Mouse (Mus musculus) neural tube, embryonic 14.5 days (tissue): ENCODE results near the gene Sgcb. TPM values are rescaled to one million over a fixed set of nuclear protein-coding genes. Genes with fewer than 3 reads are reported as not detected.

Experiments
- ATAC-seq: fragments of 200-750 bp; cut with Nextera tagmentation; 2 replicates; pipeline ENCODE4 v1.8.0; 2017; ENCODE audit warnings: low read depth, mild to moderate bottlenecking, moderate TSS enrichment, moderate library complexity
- H3K27ac ChIP-seq: fragments of 300-500 bp; sonication (generic); 2 replicates; pipeline ENCODE4 v1.5.1; 2014; ENCODE audit warnings: low read depth, mild to moderate bottlenecking, control low read depth, low read length, moderate library complexity, mixed read lengths
- H3K27me3 ChIP-seq: fragments of 300-500 bp; sonication (generic); 2 replicates; pipeline ENCODE4 v1.6.1; 2014; ENCODE audit warnings: low read length; ENCODE audit not compliant: control insufficient read depth, insufficient read depth
- H3K36me3 ChIP-seq: fragments of 300-500 bp; sonication (generic); 2 replicates; pipeline ENCODE4 v1.6.1; 2014; ENCODE audit warnings: low read length, mixed read lengths; ENCODE audit not compliant: control insufficient read depth, insufficient read depth
- H3K4me1 ChIP-seq: fragments of 300-500 bp; sonication (generic); 2 replicates; pipeline ENCODE4 v1.6.1; 2014; ENCODE audit warnings: low read length; ENCODE audit not compliant: control insufficient read depth, insufficient read depth
- H3K4me2 ChIP-seq: fragments of 300-500 bp; sonication (generic); 2 replicates; pipeline ENCODE4 v1.6.1; 2014; ENCODE audit warnings: mild to moderate bottlenecking, low read depth, low read length, control low read depth
- H3K4me3 ChIP-seq: fragments of 300-500 bp; sonication (generic); 2 replicates; pipeline ENCODE4 v1.5.1; 2014; ENCODE audit warnings: low read depth, low read length, control low read depth, mixed read lengths
- H3K9ac ChIP-seq: fragments of 300-500 bp; sonication (generic); replicated peaks from 2 replicates; pipeline ENCODE4 v1.6.1; 2014; ENCODE audit warnings: low read depth, mild to moderate bottlenecking, control low read depth, low read length, mixed read lengths
- H3K9me3 ChIP-seq: fragments of 300-500 bp; sonication (generic); 2 replicates; pipeline ENCODE4 v1.6.1; 2016; ENCODE audit warnings: low read length; ENCODE audit not compliant: control insufficient read depth
- WGBS: fragments of 180-500 bp; shearing (Covaris S2); extraction: QIAGEN DNeasy Blood & Tissue Kit; methylation state at CpG from one replicate; pipeline ENCODE4 v1.1.7; 2014; 5-methylcytosine and 5-hydroxymethylcytosine counted together
- polyA plus RNA-seq: library from polyadenylated mRNA; unstranded; fragments of >200 nt; fragmentation: Nextera tagmentation; extraction: Ambion mirVana; gene quantifications from 2 replicates; pipeline ENCODE4 v1.2.1, GENCODE M21; 2014

Gene Sgcb
- polyA plus RNA-seq: 53.8 and 57.2 TPM in 2 replicates

GRCm38 (mm10) chr5:73647261-73647900, at the start of gene Sgcb:
Gene Sgcb, minus strand, starts transcription at chr5:73647790.
- Histone ChIP-seq H3K36me3 (no peaks in the 10 kb centered on the region), H3K4me2 (peak within 1 kb of the TSS; percentile 70), H3K27me3 (peaks cover 24% of the 10 kb centered on the region), H3K9me3 (no peaks in the 10 kb centered on the region), H3K27ac (no peak within 1 kb of the TSS), H3K9ac (peak within 1 kb of the TSS; percentile 82), H3K4me3 (peak within 1 kb of the TSS; percentile 81), H3K4me1 (peaks cover 8% of the 10 kb centered on the region)
- peak; percentile 85 for ATAC-seq
- under 1% methylated on average over 62 of the region's 62 CpGs for WGBS

GRCm38 (mm10) chr5:73694254-73695015, 46.8 kb upstream of the Sgcb start:
- Histone ChIP-seq H3K4me3 (no peak overlapping the region), H3K4me2 (no peak overlapping the region), H3K9me3 (no peaks in the 10 kb centered on the region), H3K36me3 (no peaks in the 10 kb centered on the region), H3K27me3 (no peaks in the 10 kb centered on the region), H3K4me1 (no peaks in the 10 kb centered on the region), H3K27ac (no peak overlapping the region), H3K9ac (no peak overlapping the region)
- ATAC-seq: no peak
- 83% methylated on average over 4 of the region's 4 CpGs for WGBS

- Histone ChIP-seq H3K4me2 (no peak overlapping the region), H3K9ac (no peak overlapping the region), H3K4me3 (no peak overlapping the region), H3K9me3 (no peaks in the 10 kb centered on the region), H3K27me3 (no peaks in the 10 kb centered on the region), H3K4me1 (no peaks in the 10 kb centered on the region), H3K36me3 (no peaks in the 10 kb centered on the region), H3K27ac (no peak overlapping the region)
- 92% methylated on average over 1 of the region's 1 CpGs for WGBS
- no peak for ATAC-seq
These were observed 46.2 kb upstream of the Sgcb start for GRCm38 (mm10) chr5:73693778-73694177.

- 39% methylated on average over 15 of the region's 15 CpGs for WGBS
- Histone ChIP-seq H3K4me3 (no peak overlapping the region), H3K4me1 (no peaks in the 10 kb centered on the region), H3K27me3 (no peaks in the 10 kb centered on the region), H3K9me3 (no peaks in the 10 kb centered on the region), H3K4me2 (no peak overlapping the region), H3K9ac (no peak overlapping the region), H3K27ac (no peak overlapping the region), H3K36me3 (no peaks in the 10 kb centered on the region)
- ATAC-seq: no peak
These were observed 44.3 kb upstream of the Sgcb start for GRCm38 (mm10) chr5:73691723-73692520.

GRCm38 (mm10) chr5:73690146-73690545, 42.6 kb upstream of the Sgcb start:
- WGBS: 72% methylated on average over 2 of the region's 2 CpGs
- Histone ChIP-seq H3K4me3 (no peak overlapping the region), H3K27ac (no peak overlapping the region), H3K9ac (no peak overlapping the region), H3K4me2 (no peak overlapping the region), H3K4me1 (no peaks in the 10 kb centered on the region), H3K9me3 (no peaks in the 10 kb centered on the region), H3K27me3 (no peaks in the 10 kb centered on the region), H3K36me3 (no peaks in the 10 kb centered on the region)
- ATAC-seq: no peak

- H3K9ac ChIP-seq: no peak overlapping the region
- no peaks in the 10 kb centered on the region for H3K36me3 ChIP-seq
- no peaks in the 10 kb centered on the region for H3K4me1 ChIP-seq
- no peak overlapping the region for H3K4me3 ChIP-seq
- no peak overlapping the region for H3K4me2 ChIP-seq
- H3K9me3 ChIP-seq: no peaks in the 10 kb centered on the region
- no peaks in the 10 kb centered on the region for H3K27me3 ChIP-seq
- no peak overlapping the region for H3K27ac ChIP-seq
- 88% methylated on average over 1 of the region's 1 CpGs for WGBS
- ATAC-seq: no peak
These were observed 41.0 kb upstream of the Sgcb start for GRCm38 (mm10) chr5:73688576-73688975.

GRCm38 (mm10) chr5:73686149-73686548, 38.6 kb upstream of the Sgcb start:
- no peak for ATAC-seq
- Histone ChIP-seq H3K9me3 (no peaks in the 10 kb centered on the region), H3K4me2 (no peak overlapping the region), H3K27me3 (no peaks in the 10 kb centered on the region), H3K9ac (no peak overlapping the region), H3K4me3 (no peak overlapping the region), H3K4me1 (no peaks in the 10 kb centered on the region), H3K27ac (no peak overlapping the region), H3K36me3 (no peaks in the 10 kb centered on the region)
- 33% methylated on average over 4 of the region's 4 CpGs for WGBS

- Histone ChIP-seq H3K9me3 (no peaks in the 10 kb centered on the region), H3K4me1 (no peaks in the 10 kb centered on the region), H3K4me2 (no peak overlapping the region), H3K27me3 (no peaks in the 10 kb centered on the region), H3K9ac (no peak overlapping the region), H3K36me3 (no peaks in the 10 kb centered on the region), H3K4me3 (no peak overlapping the region), H3K27ac (no peak overlapping the region)
- WGBS: 50% methylated on average over 9 of the region's 9 CpGs
- ATAC-seq: no peak
These were observed 36.3 kb upstream of the Sgcb start for GRCm38 (mm10) chr5:73683706-73684409.
